Mouse (Mus musculus): ENCODE data around the gene Sds.

GRCm38 (mm10) chr5:120475861-120476260 lies 465 bp upstream of the Sds start:
- TF ChIP-seq CTCF (IDR thresholded peaks at IDR 0.05; ENCODE audit: borderline replicate concordance, insufficient read depth, low read length), result no peak
- no peak for TF ChIP-seq POLR2A (IDR thresholded peaks at IDR 0.05; ENCODE audit: low read depth, low read length)
